Mouse (Mus musculus) heart, adult 2 months (tissue): ENCODE data around the gene Sema6c. TPM values are rescaled to one million over a fixed set of nuclear protein-coding genes. Genes with fewer than 3 reads are reported as not detected.

Source experiments
- DNase-seq, 2 experiments: peaks; one replicate each; pipeline ENCODE4 v3.0.0; 2021
- H3K27ac ChIP-seq: fragments of 200-600 bp; 2 replicates; pipeline ENCODE4 v1.8.1; 2022
- H3K27me3 ChIP-seq: fragments of 200-500 bp; 2 replicates; pipeline ENCODE4 v1.6.1; 2012; ENCODE audit warnings: mild to moderate bottlenecking, low read length, inconsistent platforms, mixed read lengths; ENCODE audit not compliant: control insufficient read depth, insufficient read depth
- H3K36me3 ChIP-seq: fragments of 200-500 bp; 2 replicates; pipeline ENCODE4 v1.6.1; 2012; ENCODE audit warnings: low read length, inconsistent platforms; ENCODE audit not compliant: control insufficient read depth, insufficient read depth
- H3K4me1 ChIP-seq: fragments of 200-500 bp; 2 replicates; pipeline ENCODE4 v1.6.1; 2011; ENCODE audit warnings: low read length; ENCODE audit not compliant: control insufficient read depth, insufficient read depth
- H3K4me3 ChIP-seq: fragments of 200-600 bp; 2 replicates; pipeline ENCODE4 v1.8.1; 2022
- H3K79me2 ChIP-seq: fragments of 200-500 bp; replicated peaks from 2 replicates; pipeline ENCODE4 v1.6.1; 2012; ENCODE audit warnings: mild to moderate bottlenecking, inconsistent platforms, low read length, moderate library complexity, mixed read lengths; ENCODE audit not compliant: control insufficient read depth, insufficient read depth
- H3K9ac ChIP-seq: fragments of 200-500 bp; 2 replicates; pipeline ENCODE4 v1.6.1; 2012; ENCODE audit warnings: low read depth, mild to moderate bottlenecking, control low read depth, inconsistent platforms, low read length, mixed read lengths
- CTCF ChIP-seq: fragments of 200-600 bp; IDR thresholded peaks from 2 replicates; pipeline ENCODE4 v1.8.1; 2022; ENCODE audit warnings: antibody characterized with exemption, mild to moderate bottlenecking, moderate library complexity
- EP300 ChIP-seq: fragments of 200-500 bp; IDR thresholded peaks from 2 replicates; pipeline ENCODE4 v1.6.1; 2011; ENCODE audit warnings: low read depth, low read length, control low read depth; ENCODE audit not compliant: insufficient read depth
- POLR2A ChIP-seq: fragments of 200-500 bp; IDR thresholded peaks from 2 replicates; pipeline ENCODE4 v1.6.1; 2011; ENCODE audit warnings: mild to moderate bottlenecking, low read depth, low read length, control low read depth; ENCODE audit not compliant: insufficient read depth
- WGBS: fragments of 180-500 bp; shearing (Covaris S2); methylation state at CpG from one replicate; pipeline ENCODE4 v1.1.7; 2018; 5-methylcytosine and 5-hydroxymethylcytosine counted together
- intact Hi-C: fragments of 180-260 bp; cut with DNase I; formaldehyde crosslinking; loops from one replicate; pipeline ENCODE4 v1.15.1; 2025
- polyA plus RNA-seq: library from polyadenylated mRNA; depleted of rRNA; stranded (reverse); fragments of >200 nt; gene quantifications from 2 replicates; pipeline ENCODE4 v1.2.3, GENCODE M21; 2012
- total RNA-seq, 2 experiments: library from RNA; stranded (reverse); gene quantifications; 2 replicates each; pipeline ENCODE4 v1.2.3; 2021

The Sema6c gene
- total and polyA plus RNA-seq, 3 experiments: 3.8 to 16.9 (median 3.9) TPM

- no peaks in the 10 kb centered on the region for H3K4me1 ChIP-seq
- no peak for DNase-seq
- intact Hi-C loops: no loop called here
- H3K9ac ChIP-seq: peak overlapping the region; percentile 63; the same call in 1 of the 2 replicates
- TF ChIP-seq CTCF (no peak), POLR2A (no peak), EP300 (no peak)
- no peaks in the 10 kb centered on the region; the same call in 1 of the 2 replicates for H3K27me3 ChIP-seq
- H3K4me3 ChIP-seq: peak overlapping the region; percentile 46; the same call in 1 of the 2 replicates
- H3K36me3 ChIP-seq: no peaks in the 10 kb centered on the region
- H3K79me2 ChIP-seq: no peaks in the 10 kb centered on the region
- 53% methylated on average over 84 of the region's 84 CpGs for WGBS
- no peak overlapping the region for H3K27ac ChIP-seq
Measured at GRCm38 (mm10) chr3:95172526-95173255, 12.4 kb downstream of the Sema6c start.

- TF ChIP-seq POLR2A (no peak), CTCF (no peak), EP300 (no peak)
- intact Hi-C loops: no loop called here
- no peaks in the 10 kb centered on the region for H3K79me2 ChIP-seq
- no peak overlapping the region for H3K27ac ChIP-seq
- H3K4me1 ChIP-seq: no peaks in the 10 kb centered on the region
- DNase-seq: peak; percentile 29 to 55
- peak overlapping the region; percentile 63 for H3K9ac ChIP-seq
- H3K27me3 ChIP-seq: no peaks in the 10 kb centered on the region; the same call in 1 of the 2 replicates
- 15% methylated on average over 52 of the region's 58 CpGs for WGBS
- H3K36me3 ChIP-seq: no peaks in the 10 kb centered on the region
- peak overlapping the region; percentile 46 for H3K4me3 ChIP-seq
Measured at GRCm38 (mm10) chr3:95173256-95173949, 13.1 kb downstream of the Sema6c start.

DNA sequence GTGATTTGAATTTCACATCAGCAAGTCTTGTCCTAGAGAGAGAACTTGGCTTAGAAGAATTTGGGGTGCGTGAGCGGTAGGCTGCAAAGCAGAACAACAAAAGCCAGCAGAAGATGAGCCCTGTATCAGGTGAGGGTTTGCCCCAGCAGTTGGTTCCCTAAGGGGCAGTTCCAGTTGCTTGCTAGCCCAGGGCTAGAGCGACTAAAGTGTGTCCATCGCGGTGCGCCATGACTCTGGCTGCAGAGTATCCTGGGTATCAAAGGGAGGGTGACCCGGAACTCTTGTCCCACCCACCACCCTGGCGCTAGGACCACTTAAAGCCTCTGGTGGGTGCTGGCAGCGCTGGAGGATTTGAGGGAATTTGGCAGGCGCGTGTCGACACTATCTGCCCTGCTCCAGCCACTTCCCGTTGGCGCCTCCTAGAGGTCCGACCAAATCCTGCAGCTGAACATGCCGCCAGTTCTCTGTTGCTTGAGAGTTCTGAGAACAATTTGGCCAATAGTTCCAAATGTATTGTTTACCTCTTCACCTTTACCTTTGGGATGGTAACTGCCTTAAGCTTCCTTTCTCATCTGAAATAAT is 13.8 kb downstream of the Sema6c start:
- Histone ChIP-seq H3K9ac (no peak overlapping the region), H3K4me1 (no peaks in the 10 kb centered on the region), H3K27me3 (no peaks in the 10 kb centered on the region; the same call in 1 of the 2 replicates), H3K36me3 (no peaks in the 10 kb centered on the region), H3K79me2 (no peaks in the 10 kb centered on the region), H3K27ac (no peak overlapping the region), H3K4me3 (peak overlapping the region; percentile 46)
- intact Hi-C loops: loop anchor here (1.0 kb wide), 1 partner anchor 32 kb away; the partner anchor contains the start of gene Tnfaip8l2
- 9% methylated on average over 16 of the region's 16 CpGs for whole genome bisulfite sequencing
- DNase-seq: peak; percentile 86 to 91
- TF ChIP-seq CTCF: no peak; the same call in 1 of the 2 replicates
- TF ChIP-seq EP300: 0 out of 2 replicates have a peak, but pooled peaks have one; percentile 55
- no peak for TF ChIP-seq POLR2A

- Histone ChIP-seq H3K4me1 (no peaks in the 10 kb centered on the region), H3K27ac (no peak overlapping the region), H3K36me3 (no peaks in the 10 kb centered on the region), H3K9ac (no peak overlapping the region), H3K4me3 (no peak overlapping the region), H3K79me2 (no peaks in the 10 kb centered on the region), H3K27me3 (no peaks in the 10 kb centered on the region; the same call in 1 of the 2 replicates)
- WGBS: 73% methylated on average over 3 of the region's 3 CpGs
- no peak for DNase-seq
- no peak for TF ChIP-seq POLR2A
- TF ChIP-seq EP300: no peak
- no peak for TF ChIP-seq CTCF
- intact Hi-C loops: no loop called here
Measured at GRCm38 (mm10) chr3:95176500-95176899, 16.2 kb downstream of the Sema6c start.

DNA sequence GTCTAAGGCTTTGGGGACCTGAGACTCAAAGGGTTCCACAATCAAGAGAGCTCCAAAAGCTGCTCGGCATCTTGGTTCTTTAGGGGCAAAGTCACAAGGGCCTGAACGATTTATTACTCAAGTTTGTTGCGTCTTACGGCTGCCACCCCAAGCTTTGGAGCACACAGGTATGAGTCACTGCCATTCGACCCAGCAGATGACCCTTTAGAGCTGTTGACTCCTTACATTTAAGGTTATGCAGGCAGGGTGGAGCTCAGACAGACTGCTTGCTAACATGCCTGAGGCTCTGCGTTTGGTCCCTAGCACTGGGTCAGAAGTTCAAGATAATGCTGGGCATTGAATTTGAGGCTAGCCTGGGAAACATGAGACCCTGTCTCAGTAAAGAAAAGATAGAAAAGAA is 17.3 kb downstream of the Sema6c start:
- Histone ChIP-seq H3K27ac (no peak overlapping the region), H3K9ac (no peak overlapping the region)
- WGBS: 69% methylated on average over 6 of the region's 6 CpGs

More for the DNA sequence above, 17.3 kb downstream of the Sema6c start:
- Histone ChIP-seq H3K4me1 (no peaks in the 10 kb centered on the region), H3K36me3 (no peaks in the 10 kb centered on the region), H3K27me3 (no peaks in the 10 kb centered on the region; the same call in 1 of the 2 replicates), H3K4me3 (no peak overlapping the region), H3K79me2 (no peaks in the 10 kb centered on the region)
- TF ChIP-seq EP300: no peak
- no peak for TF ChIP-seq POLR2A
- TF ChIP-seq CTCF: no peak
- intact Hi-C loops: no loop called here
- DNase-seq: no peak
